Mouse (Mus musculus) urinary bladder, adult 2 months (tissue): Measurements from ENCODE around the gene Dio3. TPM values are rescaled to one million over a fixed set of nuclear protein-coding genes. Genes with fewer than 3 reads are reported as not detected.

Experiments
- DNase-seq: peaks from one replicate; pipeline ENCODE4 v3.0.0; 2022; ENCODE audit warnings: low spot score
- polyA plus RNA-seq: library from polyadenylated mRNA; depleted of rRNA; stranded (reverse); fragments of >200 nt; gene quantifications from 2 replicates; pipeline ENCODE4 v1.2.3, GENCODE M21; 2012; rRNA removed

Dio3 gene
- polyA plus RNA-seq, 1 experiment, result 0.85 TPM

- no peak for DNase-seq
Observed at GRCm38 (mm10) chr12:110319696-110320095, 40.8 kb downstream of the Dio3 start.

Other genes with a start within 250 kb of the Dio3 start
- 65.3 and 78.7 TPM in 2 replicates for gene Ppp2r5c, start 168.1 kb downstream of the Dio3 start, polyA plus RNA-seq